Mouse (Mus musculus): ENCODE measurements around the gene Tnfrsf4. TPM values are rescaled to one million over a fixed set of nuclear protein-coding genes. Genes with fewer than 3 reads are reported as not detected.

Gene Tnfrsf4
- total and polyA plus RNA-seq, 2 experiments from 2014 or later, result 0.49 to 2.6 TPM

DNA sequence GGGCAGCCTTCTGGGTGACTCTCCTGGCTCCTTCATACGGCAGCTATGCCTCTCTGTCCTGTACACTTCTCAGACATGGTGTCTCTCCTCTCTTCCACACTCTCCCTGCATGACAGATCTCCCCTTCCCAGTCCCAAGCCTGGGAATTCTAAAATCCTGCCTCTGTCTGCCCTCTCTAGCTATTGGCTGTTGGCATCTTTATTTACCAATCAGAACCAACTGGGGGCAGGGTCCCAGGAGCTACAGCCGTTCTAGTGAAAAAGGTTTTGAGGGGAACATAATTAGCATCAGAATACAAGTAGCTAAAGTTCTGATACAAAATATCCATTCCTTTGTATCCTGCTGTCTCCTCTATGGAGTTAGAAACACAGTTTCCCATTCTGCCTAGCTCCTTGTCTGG, 29.9 kb upstream of the Tnfrsf4 start:
- ATAC-seq (no peak), DNase-seq (ENCODE audit: low spot score) (no peak)
- no peak overlapping the region for H3K27ac ChIP-seq
- H3K9me3 ChIP-seq (ENCODE audit: low read length), result no peaks in the 10 kb centered on the region
- TF ChIP-seq CTCF (IDR thresholded peaks at IDR 0.05; ENCODE audit: low read depth), result no peak
- no peak overlapping the region for H3K4me2 ChIP-seq (ENCODE audit: low read depth, low read length)
- 11% methylated on average over 2 of the region's 2 CpGs for WGBS
- H3K9ac ChIP-seq (replicated peaks; ENCODE audit: low read length), result no peak overlapping the region
- H3K4me3 ChIP-seq (ENCODE audit: low read length), result no peak overlapping the region
- no peaks in the 10 kb centered on the region for H3K27me3 ChIP-seq (ENCODE audit: insufficient read depth, low read length)
- H3K36me3 ChIP-seq (ENCODE audit: insufficient read depth, low read length), result no peaks in the 10 kb centered on the region
- H3K4me1 ChIP-seq (ENCODE audit: insufficient read depth, low read length), result no peaks in the 10 kb centered on the region

- H3K4me3 ChIP-seq (ENCODE audit: low read length), result peak overlapping the region; percentile 82
- WGBS, result 86% methylated on average over 22 of the region's 22 CpGs
- DNase-seq (ENCODE audit: low spot score) (peak; percentile 8), ATAC-seq (no peak)
- H3K9ac ChIP-seq (replicated peaks; ENCODE audit: low read length), result peak overlapping the region; percentile 68
- H3K27ac ChIP-seq, result peak overlapping the region; percentile 98
- H3K27me3 ChIP-seq (ENCODE audit: insufficient read depth, low read length), result no peaks in the 10 kb centered on the region
- H3K4me2 ChIP-seq (ENCODE audit: low read depth, low read length), result peak overlapping the region; percentile 88
- peaks cover 9% of the 10 kb centered on the region for H3K4me1 ChIP-seq (ENCODE audit: insufficient read depth, low read length)
- peaks cover 5% of the 10 kb centered on the region for H3K36me3 ChIP-seq (ENCODE audit: insufficient read depth, low read length)
- TF ChIP-seq CTCF (IDR thresholded peaks at IDR 0.05; ENCODE audit: low read depth), result no peak; the same call in 1 of the 2 replicates
- H3K9me3 ChIP-seq (ENCODE audit: low read length), result no peaks in the 10 kb centered on the region
These were observed 22.3 kb upstream of the Tnfrsf4 start for GRCm38 (mm10) chr4:155991211-155991907.

GRCm38 (mm10) chr4:155991908-155992230, 21.8 kb upstream of the Tnfrsf4 start:
- H3K4me3 ChIP-seq (ENCODE audit: low read length), result peak overlapping the region; percentile 82
- peak overlapping the region; percentile 68 for H3K9ac ChIP-seq (replicated peaks; ENCODE audit: low read length)
- H3K36me3 ChIP-seq (ENCODE audit: insufficient read depth, low read length), result peaks cover 10% of the 10 kb centered on the region
- no peaks in the 10 kb centered on the region for H3K9me3 ChIP-seq (ENCODE audit: low read length)
- TF ChIP-seq CTCF (IDR thresholded peaks at IDR 0.05; ENCODE audit: low read depth), result 0 out of 2 replicates have a peak, but pooled peaks have one; percentile 9
- ATAC-seq (no peak), DNase-seq (ENCODE audit: low spot score) (no peak)
- WGBS, result 22% methylated on average over 37 of the region's 37 CpGs
- H3K4me2 ChIP-seq (ENCODE audit: low read depth, low read length), result peak overlapping the region; percentile 88
- peaks cover 9% of the 10 kb centered on the region for H3K4me1 ChIP-seq (ENCODE audit: insufficient read depth, low read length)
- H3K27me3 ChIP-seq (ENCODE audit: insufficient read depth, low read length), result no peaks in the 10 kb centered on the region
- peak overlapping the region; percentile 98 for H3K27ac ChIP-seq

GRCm38 (mm10) chr4:155992241-155992905, 21.3 kb upstream of the Tnfrsf4 start, which contains the start of the genes B3galt6 and Sdf4:
Gene B3galt6 (minus strand): TSS chr4:155992649.
Gene Sdf4 (plus strand): TSS chr4:155992872.
- Histone ChIP-seq H3K4me3 (ENCODE audit: low read length) (peak within 1 kb of the TSS; percentile 82), H3K9me3 (ENCODE audit: low read length) (no peaks in the 10 kb centered on the region), H3K4me1 (ENCODE audit: insufficient read depth, low read length) (peaks cover 9% of the 10 kb centered on the region), H3K27ac (peak within 1 kb of the TSS; percentile 98), H3K36me3 (ENCODE audit: insufficient read depth, low read length) (peaks cover 12% of the 10 kb centered on the region), H3K9ac (replicated peaks; ENCODE audit: low read length) (peak within 1 kb of the TSS; percentile 68), H3K27me3 (ENCODE audit: insufficient read depth, low read length) (no peaks in the 10 kb centered on the region), H3K4me2 (ENCODE audit: low read depth, low read length) (peak within 1 kb of the TSS; percentile 88)
- TF ChIP-seq CTCF (IDR thresholded peaks at IDR 0.05; ENCODE audit: low read depth), result peak; percentile 37; the same call in 1 of the 2 replicates
- WGBS, result 1% methylated on average over 99 of the region's 99 CpGs
- DNase-seq (ENCODE audit: low spot score) (peak; percentile 94), ATAC-seq (peak; percentile 91)

DNA sequence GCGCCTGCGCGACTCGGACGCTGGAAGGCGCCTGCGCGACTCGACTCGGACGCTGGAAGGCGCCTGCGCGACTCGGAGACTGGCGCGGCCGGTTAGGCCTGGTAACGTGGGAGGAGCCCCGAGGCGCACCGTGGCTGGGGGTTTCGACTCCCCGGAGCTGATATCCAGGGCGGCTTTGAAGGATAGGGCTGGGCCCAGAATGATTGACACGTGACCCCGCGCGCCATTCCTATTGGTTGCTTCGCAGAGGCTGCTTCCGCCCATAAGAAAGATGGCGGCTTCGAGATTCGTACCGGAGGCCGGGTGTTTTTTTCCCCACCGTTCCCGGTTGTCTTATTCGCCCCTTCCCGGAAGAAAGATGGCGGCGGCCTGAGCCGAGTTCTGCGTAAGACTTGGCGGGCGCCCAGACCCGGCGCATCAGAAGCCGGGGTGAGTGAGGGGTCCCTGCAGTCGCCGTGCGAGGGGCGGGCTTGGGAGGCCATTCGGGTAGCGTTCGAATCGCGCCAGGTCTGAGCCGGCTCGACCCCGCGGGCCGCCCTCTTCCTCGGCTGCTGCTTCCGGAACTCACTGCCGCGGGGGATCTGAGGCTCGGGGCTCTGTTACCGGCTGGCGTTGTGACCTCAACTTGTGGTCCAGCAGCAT, 20.6 kb upstream of the Tnfrsf4 start:
- peak; percentile 29; the same call in 1 of the 2 replicates for TF ChIP-seq CTCF (IDR thresholded peaks at IDR 0.05; ENCODE audit: low read depth)

GRCm38 (mm10) chr4:155993606-155994005, 20.0 kb upstream of the Tnfrsf4 start:
- H3K27ac ChIP-seq, result peak overlapping the region; percentile 95
- ATAC-seq, result no peak

More for the DNA sequence above, 20.6 kb upstream of the Tnfrsf4 start:
- WGBS, result 0% methylated on average over 70 of the region's 70 CpGs
- peaks cover 9% of the 10 kb centered on the region for H3K4me1 ChIP-seq (ENCODE audit: insufficient read depth, low read length)
- H3K9ac ChIP-seq (replicated peaks; ENCODE audit: low read length), result peak overlapping the region; percentile 67
- H3K27me3 ChIP-seq (ENCODE audit: insufficient read depth, low read length), result no peaks in the 10 kb centered on the region
- peak overlapping the region; percentile 82 for H3K4me3 ChIP-seq (ENCODE audit: low read length)
- peak overlapping the region; percentile 69 for H3K4me2 ChIP-seq (ENCODE audit: low read depth, low read length)
- peaks cover 18% of the 10 kb centered on the region for H3K36me3 ChIP-seq (ENCODE audit: insufficient read depth, low read length)
- DNase-seq (ENCODE audit: low spot score), result peak; percentile 98
- ATAC-seq, result peak; percentile 88
- H3K27ac ChIP-seq, result peak overlapping the region; percentile 95
- no peaks in the 10 kb centered on the region for H3K9me3 ChIP-seq (ENCODE audit: low read length)

More at GRCm38 (mm10) chr4:155993606-155994005, 20.0 kb upstream of the Tnfrsf4 start:
- Histone ChIP-seq H3K27me3 (ENCODE audit: insufficient read depth, low read length) (no peaks in the 10 kb centered on the region), H3K4me2 (ENCODE audit: low read depth, low read length) (peak overlapping the region; percentile 69), H3K9me3 (ENCODE audit: low read length) (no peaks in the 10 kb centered on the region), H3K4me1 (ENCODE audit: insufficient read depth, low read length) (peaks cover 9% of the 10 kb centered on the region), H3K4me3 (ENCODE audit: low read length) (peak overlapping the region; percentile 82), H3K36me3 (ENCODE audit: insufficient read depth, low read length) (peaks cover 19% of the 10 kb centered on the region), H3K9ac (replicated peaks; ENCODE audit: low read length) (peak overlapping the region; percentile 67)
- WGBS, result 5% methylated on average over 15 of the region's 15 CpGs
- no peak for DNase-seq (ENCODE audit: low spot score)
- TF ChIP-seq CTCF (IDR thresholded peaks at IDR 0.05; ENCODE audit: low read depth), result no peak

Data from hindbrain, postnatal 0 days (tissue).